Mouse (Mus musculus): ENCODE results near the gene Btbd6. TPM values are rescaled to one million over a fixed set of nuclear protein-coding genes. Genes with fewer than 3 reads are reported as not detected.

Btbd6 gene
- total and polyA plus RNA-seq, 2 experiments: 5.2 to 17.8 TPM

GRCm38 (mm10) chr12:112941776-112942713 lies 34.2 kb upstream of the Btbd6 start, which contains the start of gene Nudt14:
Nudt14 (minus strand) TSS chr12:112942124.
- H3K36me3 ChIP-seq (ENCODE audit: control insufficient read depth, insufficient read depth, low read length): no peaks in the 10 kb centered on the region
- H3K27me3 ChIP-seq (ENCODE audit: control insufficient read depth, insufficient read depth, low read length): no peaks in the 10 kb centered on the region
- 2% methylated on average over 57 of the region's 58 CpGs for WGBS
- DNase-seq (ENCODE audit: extremely low read depth, low read depth, low spot score): peak; percentile 67
- peak within 1 kb of the TSS; percentile 97 for H3K27ac ChIP-seq (replicated peaks; ENCODE audit: insufficient read depth, low read depth, low read length)
- H3K4me1 ChIP-seq (ENCODE audit: control insufficient read depth, insufficient read depth, low read length): peaks cover 7% of the 10 kb centered on the region; the same call in 1 of the 2 replicates
- no peaks in the 10 kb centered on the region for H3K79me2 ChIP-seq (ENCODE audit: control insufficient read depth, insufficient read depth, low read length)
- peak within 1 kb of the TSS; percentile 98 for H3K4me3 ChIP-seq (ENCODE audit: insufficient read depth, low read depth, low read length)
- TF ChIP-seq POLR2A (IDR thresholded peaks at IDR 0.05; ENCODE audit: extremely low read depth, insufficient read depth, low read length): peak; percentile 40; the same call in 1 of the 2 replicates
- no peak for TF ChIP-seq CTCF (IDR thresholded peaks at IDR 0.05; ENCODE audit: low read depth, low read length)
- peak within 1 kb of the TSS; percentile 99 for H3K9ac ChIP-seq (ENCODE audit: low read depth, low read length)

GRCm38 (mm10) chr12:112943669-112944068 lies 32.6 kb upstream of the Btbd6 start:
- WGBS: 82% methylated on average over 2 of the region's 2 CpGs
- no peak overlapping the region for H3K4me3 ChIP-seq (ENCODE audit: insufficient read depth, low read depth, low read length)

GRCm38 (mm10) chr12:112947307-112947706 lies 29.0 kb upstream of the Btbd6 start:
- 39% methylated on average over 4 of the region's 4 CpGs for WGBS
- TF ChIP-seq POLR2A (IDR thresholded peaks at IDR 0.05; ENCODE audit: extremely low read depth, insufficient read depth, low read length) (no peak), CTCF (IDR thresholded peaks at IDR 0.05; ENCODE audit: low read depth, low read length) (peak; percentile 68)
- no peaks in the 10 kb centered on the region; the same call in 1 of the 2 replicates for H3K4me1 ChIP-seq (ENCODE audit: control insufficient read depth, insufficient read depth, low read length)
- H3K36me3 ChIP-seq (ENCODE audit: control insufficient read depth, insufficient read depth, low read length): no peaks in the 10 kb centered on the region
- no peak overlapping the region for H3K27ac ChIP-seq (replicated peaks; ENCODE audit: insufficient read depth, low read depth, low read length)
- H3K79me2 ChIP-seq (ENCODE audit: control insufficient read depth, insufficient read depth, low read length): no peaks in the 10 kb centered on the region
- H3K4me3 ChIP-seq (ENCODE audit: insufficient read depth, low read depth, low read length): no peak overlapping the region
- peak; percentile 16 for DNase-seq (ENCODE audit: extremely low read depth, low read depth, low spot score)
- no peak overlapping the region for H3K9ac ChIP-seq (ENCODE audit: low read depth, low read length)
- no peaks in the 10 kb centered on the region for H3K27me3 ChIP-seq (ENCODE audit: control insufficient read depth, insufficient read depth, low read length)

More at GRCm38 (mm10) chr12:112943669-112944068, 32.6 kb upstream of the Btbd6 start:
- TF ChIP-seq POLR2A (IDR thresholded peaks at IDR 0.05; ENCODE audit: extremely low read depth, insufficient read depth, low read length) (no peak), CTCF (IDR thresholded peaks at IDR 0.05; ENCODE audit: low read depth, low read length) (no peak)
- Histone ChIP-seq H3K36me3 (ENCODE audit: control insufficient read depth, insufficient read depth, low read length) (no peaks in the 10 kb centered on the region), H3K9ac (ENCODE audit: low read depth, low read length) (no peak overlapping the region), H3K79me2 (ENCODE audit: control insufficient read depth, insufficient read depth, low read length) (no peaks in the 10 kb centered on the region), H3K27me3 (ENCODE audit: control insufficient read depth, insufficient read depth, low read length) (no peaks in the 10 kb centered on the region), H3K27ac (replicated peaks; ENCODE audit: insufficient read depth, low read depth, low read length) (no peak overlapping the region), H3K4me1 (ENCODE audit: control insufficient read depth, insufficient read depth, low read length) (peaks cover 7% of the 10 kb centered on the region; the same call in 1 of the 2 replicates)
- no peak for DNase-seq (ENCODE audit: extremely low read depth, low read depth, low spot score)

- H3K9ac ChIP-seq (ENCODE audit: low read depth, low read length): peak overlapping the region; percentile 76
- no peaks in the 10 kb centered on the region for H3K79me2 ChIP-seq (ENCODE audit: control insufficient read depth, insufficient read depth, low read length)
- H3K4me1 ChIP-seq (ENCODE audit: control insufficient read depth, insufficient read depth, low read length): peaks cover 3% of the 10 kb centered on the region
- H3K36me3 ChIP-seq (ENCODE audit: control insufficient read depth, insufficient read depth, low read length): no peaks in the 10 kb centered on the region
- TF ChIP-seq POLR2A (IDR thresholded peaks at IDR 0.05; ENCODE audit: extremely low read depth, insufficient read depth, low read length) (no peak), CTCF (IDR thresholded peaks at IDR 0.05; ENCODE audit: low read depth, low read length) (no peak)
- peak; percentile 53 for DNase-seq (ENCODE audit: extremely low read depth, low read depth, low spot score)
- peak overlapping the region; percentile 80 for H3K4me3 ChIP-seq (ENCODE audit: insufficient read depth, low read depth, low read length)
- no peak overlapping the region for H3K27ac ChIP-seq (replicated peaks; ENCODE audit: insufficient read depth, low read depth, low read length)
- 1% methylated on average over 58 of the region's 58 CpGs for WGBS
- no peaks in the 10 kb centered on the region for H3K27me3 ChIP-seq (ENCODE audit: control insufficient read depth, insufficient read depth, low read length)
Observed at GRCm38 (mm10) chr12:112950040-112950760, 26.1 kb upstream of the Btbd6 start.

- H3K9ac ChIP-seq (ENCODE audit: low read depth, low read length): no peak overlapping the region
- WGBS: 13% methylated on average over 6 of the region's 6 CpGs
- DNase-seq (ENCODE audit: extremely low read depth, low read depth, low spot score): no peak
- no peaks in the 10 kb centered on the region for H3K36me3 ChIP-seq (ENCODE audit: control insufficient read depth, insufficient read depth, low read length)
- peak overlapping the region; percentile 80; the same call in 1 of the 2 replicates for H3K4me3 ChIP-seq (ENCODE audit: insufficient read depth, low read depth, low read length)
- TF ChIP-seq POLR2A (IDR thresholded peaks at IDR 0.05; ENCODE audit: extremely low read depth, insufficient read depth, low read length) (no peak), CTCF (IDR thresholded peaks at IDR 0.05; ENCODE audit: low read depth, low read length) (no peak)
- no peaks in the 10 kb centered on the region for H3K79me2 ChIP-seq (ENCODE audit: control insufficient read depth, insufficient read depth, low read length)
- no peaks in the 10 kb centered on the region for H3K27me3 ChIP-seq (ENCODE audit: control insufficient read depth, insufficient read depth, low read length)
- peaks cover 3% of the 10 kb centered on the region for H3K4me1 ChIP-seq (ENCODE audit: control insufficient read depth, insufficient read depth, low read length)
- H3K27ac ChIP-seq (replicated peaks; ENCODE audit: insufficient read depth, low read depth, low read length): no peak overlapping the region
Observed at GRCm38 (mm10) chr12:112950761-112951129, 25.5 kb upstream of the Btbd6 start.
